Mouse (Mus musculus) forelimb bud, embryonic 11.5 days (tissue): ENCODE data around the gene Klf7.

ENCODE experiments used
- DNase-seq: peaks from one replicate; pipeline ENCODE4 v3.0.0-alpha.2; 2012; ENCODE audit warnings: low read depth, low spot score

The Klf7 gene

DNA sequence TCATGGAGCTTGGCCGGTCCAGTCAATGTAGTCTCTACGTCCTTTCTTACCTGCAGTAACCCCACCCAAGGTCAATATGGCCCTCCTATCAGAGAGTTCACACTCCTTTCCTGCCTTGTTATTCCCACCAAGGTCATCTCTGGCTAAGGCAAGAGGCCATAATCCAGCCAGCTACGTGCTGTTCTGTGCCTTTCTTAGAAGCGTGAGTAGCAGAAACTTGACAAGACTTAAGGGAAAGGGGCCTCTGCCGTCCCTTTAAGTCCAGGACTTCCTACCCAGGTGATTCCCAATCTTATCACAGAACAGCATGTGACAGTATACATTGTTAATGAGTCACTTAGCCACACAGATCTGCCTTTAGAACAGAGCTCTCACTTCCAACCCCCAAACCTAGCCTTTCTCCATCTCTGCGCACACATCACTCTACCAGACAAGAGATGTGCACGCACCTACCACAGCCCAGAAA is 16.9 kb downstream of the Klf7 start:
- DNase-seq: no peak

DNA sequence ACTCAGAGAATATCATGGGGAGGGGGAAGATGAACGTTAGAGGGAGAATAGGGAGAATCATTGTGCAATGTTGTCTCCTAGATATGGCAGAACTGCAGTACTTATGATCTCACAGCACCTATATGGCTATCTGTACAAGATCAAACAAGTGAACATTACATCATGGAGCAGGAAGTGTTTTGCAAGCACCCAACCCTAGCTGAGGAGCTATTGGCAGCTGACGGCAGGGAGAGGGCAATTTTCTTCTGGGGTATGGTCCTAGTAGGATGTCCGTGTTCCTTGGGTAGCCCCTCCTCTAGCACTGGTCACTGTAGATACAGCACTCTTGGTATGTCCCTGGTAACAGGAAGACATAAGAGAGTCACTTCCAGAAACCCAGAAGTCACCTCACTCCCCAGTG is 17.4 kb downstream of the Klf7 start:
- no peak for DNase-seq

DNA sequence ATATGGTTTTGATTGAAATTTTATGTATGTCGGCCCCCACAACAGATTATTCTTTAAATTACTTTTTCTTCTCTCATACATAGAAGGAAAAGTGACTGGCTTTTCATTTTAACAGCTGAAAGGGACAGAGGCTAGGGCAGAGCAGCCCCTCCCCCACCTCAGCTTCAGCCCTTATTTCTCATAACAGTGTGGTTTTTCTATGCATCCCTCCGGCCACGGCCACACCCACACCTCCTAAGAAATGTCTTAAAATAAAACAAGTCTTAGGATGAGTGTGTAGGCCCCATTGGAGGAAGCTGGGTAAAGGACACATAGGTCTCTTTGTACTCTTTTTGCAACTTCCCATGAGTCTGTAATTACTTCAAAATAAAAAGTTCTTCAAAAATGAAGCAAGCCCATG is 20.8 kb downstream of the Klf7 start:
- DNase-seq: no peak

- no peak for DNase-seq
These were observed 23.3 kb downstream of the Klf7 start for GRCm38 (mm10) chr1:64098800-64099199.

DNA sequence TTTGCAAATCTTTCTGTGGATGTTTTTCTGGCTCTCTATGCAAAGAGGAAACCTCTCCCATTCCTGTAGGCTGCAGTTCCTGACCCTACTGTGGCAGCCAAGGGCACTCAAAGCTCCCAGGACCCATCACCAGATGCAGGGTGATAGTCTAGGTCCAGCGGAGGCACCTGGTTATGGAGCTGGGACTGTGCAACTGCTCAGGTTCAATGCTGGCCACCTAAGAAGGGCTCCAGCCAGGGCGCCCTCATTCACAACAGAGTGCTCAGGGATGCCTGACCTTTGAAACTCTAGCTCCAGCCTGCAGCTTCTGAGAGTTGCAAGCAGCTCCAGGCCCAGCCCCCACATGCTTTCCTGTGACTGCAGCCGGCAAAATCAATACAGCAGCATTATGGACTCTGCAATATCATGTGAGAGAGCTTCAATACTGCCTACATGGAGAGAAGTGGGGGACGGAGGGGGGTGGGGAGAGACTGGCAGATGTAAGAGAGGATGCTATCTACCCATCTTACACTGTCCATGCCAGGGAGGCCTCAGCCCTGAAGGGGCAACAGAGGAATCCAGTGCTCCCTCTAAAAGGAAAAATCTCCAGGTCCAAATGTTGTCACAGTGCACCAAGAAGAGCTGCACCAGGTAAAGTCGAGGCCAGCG is 24.3 kb downstream of the Klf7 start:
- DNase-seq: no peak

GRCm38 (mm10) chr1:64093018-64093417 is 29.1 kb downstream of the Klf7 start:
- no peak for DNase-seq

DNA sequence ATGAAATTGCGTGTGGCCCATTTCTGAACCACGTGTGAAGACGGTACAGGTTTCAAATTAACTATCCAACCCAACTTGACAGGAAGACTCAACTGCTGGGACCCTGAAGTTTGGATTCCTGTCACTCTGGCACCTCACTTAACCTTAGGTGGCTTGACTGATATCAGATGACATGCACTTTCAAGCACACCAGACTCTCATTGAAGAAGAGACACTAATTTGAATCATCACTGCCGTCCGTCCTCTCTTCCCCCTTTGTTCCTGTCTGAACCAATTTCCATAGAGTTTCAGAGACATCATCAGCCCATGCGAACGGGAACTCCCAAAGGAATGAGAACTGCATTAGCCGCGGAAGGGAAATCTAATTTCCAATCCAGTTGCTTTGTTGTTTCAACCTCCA is 30.5 kb downstream of the Klf7 start:
- no peak for DNase-seq

DNA sequence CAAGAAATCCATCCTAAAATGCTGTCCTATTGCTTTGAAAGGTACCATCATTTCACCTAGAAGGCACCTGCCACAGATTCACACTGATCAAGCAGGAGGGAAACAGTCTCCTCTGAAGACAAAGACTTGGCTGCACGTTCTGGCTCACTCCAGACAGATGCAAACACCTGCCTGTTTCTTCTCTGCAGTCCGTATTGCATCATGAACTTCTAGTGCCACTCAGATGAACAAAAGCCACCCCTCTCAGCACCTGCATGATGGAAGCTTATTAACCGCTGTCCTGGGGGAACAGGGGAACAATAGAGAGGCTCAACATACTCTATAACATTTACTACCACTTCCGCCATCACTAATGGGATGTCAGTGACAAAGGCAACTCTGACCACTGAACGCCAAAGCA is 31.5 kb downstream of the Klf7 start:
- DNase-seq: no peak

DNA sequence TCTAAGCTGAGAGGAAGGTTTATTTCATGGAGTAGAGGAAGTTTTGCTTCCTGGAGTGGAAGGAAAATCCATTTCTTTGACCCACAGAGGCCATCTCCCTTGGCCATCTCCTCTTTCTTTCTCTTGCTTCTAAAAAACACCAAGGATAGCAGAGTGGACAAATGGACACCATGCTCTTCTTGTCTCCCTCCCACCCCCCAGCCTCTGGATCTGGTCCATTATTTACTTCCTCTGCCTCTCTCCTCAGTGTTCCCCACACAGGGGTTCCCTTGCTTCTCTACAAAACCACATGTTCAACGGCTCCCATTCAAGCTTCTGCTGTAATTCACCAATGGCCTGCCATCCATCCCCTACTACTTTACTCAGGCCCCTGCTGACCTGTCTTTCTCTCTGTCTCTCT is 32.4 kb downstream of the Klf7 start:
- no peak for DNase-seq

- DNase-seq: no peak
These were observed 33.3 kb downstream of the Klf7 start for GRCm38 (mm10) chr1:64088604-64089320.

GRCm38 (mm10) chr1:64087657-64088603 is 34.2 kb downstream of the Klf7 start:
- peak; percentile 65 for DNase-seq

DNA sequence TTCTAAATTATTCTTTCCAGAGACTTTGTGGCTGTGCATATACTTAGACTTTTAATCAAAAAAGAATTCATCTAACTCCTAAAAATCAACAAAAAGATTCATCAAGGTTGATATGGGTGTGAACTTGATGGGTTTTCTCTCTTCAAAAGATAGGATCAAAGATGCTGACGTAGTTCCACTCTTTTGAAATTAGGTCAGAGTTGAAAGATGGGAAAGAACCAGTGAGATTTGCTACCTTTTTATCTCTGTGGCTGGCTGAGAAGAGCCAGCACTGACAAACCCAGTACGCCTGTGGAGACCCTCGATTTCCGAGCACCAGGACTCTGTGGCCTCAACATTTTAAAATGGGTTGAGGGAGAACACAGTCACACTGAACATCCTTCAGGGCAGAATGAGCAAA is 36.2 kb downstream of the Klf7 start:
- no peak for DNase-seq

DNA sequence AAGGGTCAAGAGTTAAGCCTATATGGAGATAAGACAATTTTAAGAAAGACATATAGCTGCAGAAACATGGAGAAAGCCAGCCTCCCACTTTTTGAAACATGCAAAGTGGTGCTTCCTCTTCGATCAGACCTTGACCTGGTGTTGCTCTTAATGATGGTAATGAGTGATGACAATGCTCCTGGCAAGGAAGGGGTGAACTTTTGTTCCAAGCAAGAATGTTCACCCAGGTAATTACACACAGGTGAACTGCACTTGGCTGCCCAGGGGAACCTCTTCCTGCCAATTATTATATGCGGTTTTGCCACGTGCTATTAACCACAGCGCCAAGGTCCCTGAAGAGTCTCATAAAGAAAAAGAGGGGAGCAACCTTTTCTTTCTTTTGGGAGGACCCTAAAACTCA is 36.7 kb downstream of the Klf7 start:
- no peak for DNase-seq

- DNase-seq: no peak
These were observed 37.4 kb downstream of the Klf7 start for GRCm38 (mm10) chr1:64084706-64085105.

DNA sequence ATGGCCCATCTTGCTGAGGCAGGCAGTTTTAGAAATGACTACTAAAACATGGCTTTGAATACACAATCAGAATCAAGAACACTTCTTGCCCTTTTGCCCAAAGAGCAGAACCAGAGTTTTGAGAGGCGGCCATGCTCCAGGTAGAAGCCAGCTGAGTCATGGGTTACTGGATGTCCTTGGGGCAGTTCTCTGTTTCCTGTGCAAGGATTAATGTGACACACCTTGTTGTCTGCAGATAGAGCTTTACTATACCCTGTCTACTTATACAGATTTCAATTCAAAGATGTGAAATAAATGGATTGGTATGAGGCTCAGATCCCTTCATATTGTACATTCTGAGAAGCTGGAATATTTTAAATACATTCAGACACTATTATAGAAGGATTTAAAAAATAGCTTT is 40.3 kb downstream of the Klf7 start:
- DNase-seq: no peak

DNA sequence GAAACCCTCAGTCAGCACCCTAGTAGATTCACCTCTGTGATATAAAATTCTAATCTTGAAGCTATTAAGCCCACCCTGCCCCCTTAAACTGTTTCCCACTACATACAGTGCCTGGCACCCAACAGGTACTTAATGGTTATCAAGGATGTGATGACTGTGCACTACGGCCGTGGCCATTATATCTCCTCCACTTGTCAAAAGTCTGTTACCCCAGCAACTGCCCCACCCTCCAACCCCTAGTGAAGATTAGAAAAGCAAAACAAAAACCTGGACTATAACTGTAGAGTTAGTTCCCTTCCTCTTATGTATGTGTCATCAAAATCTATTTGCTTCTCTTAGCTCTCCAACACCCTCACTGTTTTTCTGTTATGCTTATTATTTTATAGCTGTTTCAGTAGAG is 40.9 kb downstream of the Klf7 start:
- no peak for DNase-seq

DNA sequence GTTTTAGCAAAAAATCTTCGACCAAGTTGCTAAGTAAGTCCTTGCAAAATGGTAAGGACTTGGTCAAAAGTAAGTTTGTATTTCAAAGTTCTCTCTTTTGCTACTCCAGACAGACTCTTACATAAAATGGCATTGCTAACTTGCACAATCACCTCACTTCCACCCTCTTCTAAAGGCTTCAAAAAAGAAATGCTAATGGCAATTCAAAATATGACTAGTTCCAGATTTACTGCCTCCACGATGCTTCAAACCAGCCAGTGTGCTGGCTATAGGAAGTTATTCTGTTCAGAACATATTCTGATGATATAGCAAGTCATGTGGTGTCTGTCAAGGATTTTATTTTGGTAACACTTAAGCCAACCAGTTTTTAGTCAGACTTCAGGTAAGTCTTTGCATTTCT is 41.8 kb downstream of the Klf7 start:
- no peak for DNase-seq

- DNase-seq: no peak
These were observed 43.3 kb downstream of the Klf7 start for GRCm38 (mm10) chr1:64078747-64079211.

DNA sequence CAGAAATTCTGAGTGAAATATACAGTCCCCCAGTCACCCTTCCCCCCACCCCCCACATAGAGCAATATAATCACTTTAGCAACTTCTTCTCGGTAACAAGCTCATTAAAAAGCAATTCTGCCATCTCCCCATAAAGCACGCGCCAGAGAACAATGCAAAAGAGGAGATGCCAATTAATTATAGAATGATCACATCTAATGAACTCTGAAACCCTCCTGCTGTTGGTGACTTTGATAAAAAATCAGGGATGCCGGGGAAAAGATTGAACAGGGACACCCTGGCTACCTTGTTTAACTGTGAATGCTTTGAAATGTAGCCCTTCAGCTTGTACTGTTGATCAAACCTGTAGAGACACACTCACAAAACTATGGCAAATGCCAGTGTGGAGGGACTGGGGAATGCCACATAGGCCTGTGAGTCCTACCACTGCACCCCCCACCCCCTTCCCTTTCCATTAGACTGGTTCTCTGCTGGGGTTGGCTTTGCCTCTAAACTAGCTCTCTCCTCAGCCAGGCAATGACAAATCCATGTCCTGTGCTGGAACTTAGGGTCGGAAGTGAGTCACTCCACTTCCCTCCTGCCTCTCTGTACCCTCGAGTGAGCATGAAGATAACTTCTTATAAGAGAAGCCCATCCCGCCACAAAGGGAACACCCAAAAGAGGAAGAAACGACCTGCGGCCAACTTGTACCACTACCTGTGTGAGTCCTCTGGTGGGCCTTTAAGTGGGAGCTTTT is 43.9 kb downstream of the Klf7 start:
- DNase-seq: no peak

GRCm38 (mm10) chr1:64074051-64074450 is 48.0 kb downstream of the Klf7 start:
- no peak for DNase-seq

- no peak for DNase-seq
These were observed 51.1 kb downstream of the Klf7 start for GRCm38 (mm10) chr1:64070947-64071346.
